Mouse (Mus musculus) naive thymus-derived CD4-positive, alpha-beta T cell, adult 2 months (primary cell): ENCODE measurements around the gene Tmem123.

Experiments used
- DNase-seq: peaks from one replicate; pipeline ENCODE4 v3.0.0-alpha.2; 2011; ENCODE audit warnings: low read depth

The Tmem123 gene

DNA sequence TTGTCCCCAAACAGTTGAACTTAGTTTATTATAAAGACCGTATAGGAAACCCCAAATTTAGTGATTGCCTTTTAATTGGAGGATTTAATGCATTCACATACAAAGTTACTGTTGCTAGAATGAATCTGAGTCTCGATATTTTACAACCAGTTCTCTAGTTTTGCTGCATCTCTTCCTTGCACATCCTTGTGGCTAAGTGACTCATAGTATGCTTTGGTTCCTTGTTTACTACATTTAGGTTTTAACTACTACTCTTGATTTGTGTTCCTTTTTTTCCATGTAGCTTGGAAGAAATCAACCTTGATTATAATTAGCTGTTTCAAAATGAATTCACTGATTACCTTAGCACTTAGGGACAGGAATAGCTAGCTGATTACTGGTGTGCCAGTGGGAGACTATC lies 11.2 kb downstream of the Tmem123 start:
- peak; percentile 26 for DNase-seq

DNA sequence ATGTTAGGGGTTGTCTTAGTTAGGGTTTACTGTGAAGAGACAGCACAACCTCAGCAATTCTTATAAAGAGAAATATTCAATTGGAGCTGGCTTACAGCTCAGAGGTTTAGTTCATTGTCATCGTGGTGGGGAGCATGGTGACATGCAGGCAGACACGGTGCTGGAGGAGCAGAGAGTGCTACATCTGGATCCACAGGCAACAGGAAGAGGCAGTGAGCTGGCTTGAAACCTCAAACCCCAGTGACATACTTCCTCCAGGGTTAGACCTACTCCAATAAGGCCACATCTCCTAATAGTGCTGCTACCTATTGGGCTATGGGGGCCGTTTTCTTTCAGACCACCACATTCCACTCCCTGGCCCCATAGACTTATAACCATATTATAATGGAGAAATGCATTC lies 12.1 kb downstream of the Tmem123 start:
- peak; percentile 67 for DNase-seq

DNA sequence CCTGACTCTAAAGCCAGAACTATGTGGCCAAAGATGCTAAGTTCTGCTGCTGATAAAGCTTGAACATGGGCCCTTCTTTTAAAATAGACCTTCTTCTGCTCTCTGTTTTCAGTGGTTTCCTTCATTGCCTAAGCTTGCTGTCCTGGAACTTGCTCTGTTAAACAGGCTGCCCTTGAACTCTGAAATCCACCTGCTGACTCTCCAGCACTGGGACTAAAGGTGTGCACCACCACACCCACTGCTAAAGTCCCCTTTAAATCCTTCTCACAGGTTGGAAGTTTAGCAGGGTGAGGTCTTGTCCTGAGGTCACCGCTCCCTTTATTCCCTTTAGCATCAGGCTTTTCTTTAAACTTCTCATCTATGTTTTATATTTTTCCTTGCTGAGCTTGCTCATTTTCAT lies 13.1 kb downstream of the Tmem123 start:
- DNase-seq = no peak

- no peak for DNase-seq
Measured at GRCm38 (mm10) chr9:7777652-7778051, 13.8 kb downstream of the Tmem123 start.

GRCm38 (mm10) chr9:7778771-7779170 lies 14.9 kb downstream of the Tmem123 start:
- DNase-seq = peak; percentile 48

DNA sequence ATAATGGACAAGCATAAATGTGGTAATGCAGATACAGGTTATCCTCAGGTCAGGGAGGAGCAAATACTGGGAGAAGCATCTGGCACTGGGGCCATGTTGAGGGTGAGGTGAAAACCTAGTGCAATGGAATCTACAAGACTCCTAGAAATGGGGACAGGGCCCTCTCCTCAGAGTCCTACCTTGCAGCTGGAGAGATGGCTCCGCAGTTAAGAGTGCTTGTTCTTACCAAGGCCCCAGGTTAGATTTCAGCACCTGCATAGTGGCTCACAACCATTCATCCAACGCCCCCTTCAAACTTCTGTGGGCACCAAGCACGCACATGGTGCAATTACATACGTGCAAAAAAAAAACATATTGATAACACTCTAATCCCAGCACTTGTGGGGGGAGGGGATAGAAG lies 15.9 kb downstream of the Tmem123 start:
- no peak for DNase-seq

DNA sequence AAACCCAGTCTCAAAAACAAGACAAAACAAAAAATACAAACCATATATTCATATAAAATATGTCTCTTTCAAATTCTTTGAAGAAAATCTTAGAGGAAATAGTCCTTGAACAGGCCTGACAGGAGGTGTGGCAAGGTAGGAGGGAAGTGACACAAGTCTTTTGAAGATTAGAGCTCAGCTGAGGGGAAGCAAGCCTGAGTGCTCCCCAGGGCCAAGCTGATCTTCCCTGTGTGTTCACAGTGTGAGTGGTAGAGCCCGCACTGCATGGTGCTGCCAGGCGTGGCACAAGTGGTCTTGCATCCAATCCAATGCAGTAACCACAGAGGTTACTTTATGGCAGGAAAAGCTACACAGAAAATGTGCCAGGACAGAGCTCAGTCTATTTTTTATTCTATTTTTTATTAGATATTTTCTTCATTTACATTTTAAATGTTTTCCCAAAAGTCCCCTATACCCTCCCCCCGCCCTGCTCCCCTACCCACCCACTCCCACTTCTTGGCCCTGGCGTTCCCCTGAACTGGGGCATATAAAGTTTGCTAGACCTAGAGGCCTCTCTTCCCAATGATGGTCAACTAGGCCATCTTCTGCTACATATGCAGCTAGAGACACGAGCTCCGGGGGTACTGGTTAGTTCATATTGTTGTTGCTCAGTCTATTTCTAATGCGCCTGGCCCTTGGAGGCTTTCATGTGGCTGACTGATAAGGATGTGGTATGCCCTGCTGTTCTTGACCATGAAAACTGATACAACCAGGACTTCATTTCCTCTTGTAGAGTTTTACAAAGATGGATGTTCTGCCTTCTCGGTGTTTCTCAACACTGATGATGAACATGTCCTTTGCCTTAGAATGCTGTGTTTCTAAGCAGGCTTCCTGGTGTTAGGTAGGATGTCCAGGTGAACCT lies 16.7 kb downstream of the Tmem123 start:
- DNase-seq = peak; percentile 80

DNA sequence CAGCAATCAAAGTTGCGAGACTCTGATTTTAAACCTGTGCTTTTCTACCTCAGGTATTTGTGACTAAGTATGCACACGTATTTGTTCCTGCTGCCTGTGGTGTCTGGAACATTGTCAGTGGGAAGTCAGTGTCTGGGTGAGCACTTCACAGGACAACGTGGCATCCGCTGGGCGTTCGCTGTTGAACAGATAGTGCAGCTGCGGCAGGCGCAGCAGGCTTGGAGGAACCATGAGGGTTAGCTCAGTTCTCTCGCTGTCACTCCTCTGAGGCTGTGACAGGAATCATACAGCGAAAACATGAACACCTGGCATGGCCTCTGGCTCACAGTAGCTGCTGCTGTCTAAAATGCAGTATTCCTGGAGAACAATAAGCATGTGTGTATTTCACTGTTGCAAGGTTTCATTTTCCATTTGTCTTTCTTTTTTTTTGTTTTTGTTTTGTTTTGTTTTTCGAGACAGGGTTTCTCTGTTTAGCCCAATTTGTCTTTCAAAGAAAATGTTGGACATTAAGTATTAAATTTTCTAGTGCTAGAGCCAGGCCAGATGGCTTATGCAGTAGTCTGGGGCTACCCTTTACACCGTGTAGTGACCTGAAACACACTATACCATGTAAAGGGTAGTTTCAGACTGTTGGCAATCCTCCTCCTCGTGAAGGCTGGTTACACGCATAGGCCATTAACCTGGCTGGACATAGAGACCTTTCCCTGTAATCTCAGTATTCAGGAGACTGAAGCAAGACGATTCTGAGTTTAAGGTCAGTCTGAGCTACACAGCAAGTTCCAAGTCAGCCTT lies 20.2 kb downstream of the Tmem123 start:
- peak; percentile 65 for DNase-seq

- no peak for DNase-seq
Measured at GRCm38 (mm10) chr9:7784615-7785012, 20.8 kb downstream of the Tmem123 start.

DNA sequence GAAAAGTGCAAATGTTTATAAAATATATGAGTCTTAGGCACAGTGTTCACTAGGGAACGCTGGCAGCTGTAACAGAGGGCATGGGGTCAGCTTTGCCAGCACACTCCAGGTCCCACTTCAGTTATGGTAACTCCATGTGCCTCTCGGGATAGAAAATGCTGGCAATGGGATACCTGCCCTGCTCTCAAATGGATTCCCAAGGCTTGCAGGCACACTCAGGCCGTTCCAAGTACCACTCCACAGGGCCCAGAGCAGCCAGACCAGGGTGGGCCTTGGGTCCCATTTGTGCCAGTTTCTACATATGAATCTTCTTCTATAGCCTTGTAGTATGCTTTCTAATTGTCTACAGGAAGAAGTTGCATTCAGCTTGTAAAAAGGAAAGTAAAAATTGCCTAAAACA lies 21.6 kb downstream of the Tmem123 start:
- no peak for DNase-seq

DNA sequence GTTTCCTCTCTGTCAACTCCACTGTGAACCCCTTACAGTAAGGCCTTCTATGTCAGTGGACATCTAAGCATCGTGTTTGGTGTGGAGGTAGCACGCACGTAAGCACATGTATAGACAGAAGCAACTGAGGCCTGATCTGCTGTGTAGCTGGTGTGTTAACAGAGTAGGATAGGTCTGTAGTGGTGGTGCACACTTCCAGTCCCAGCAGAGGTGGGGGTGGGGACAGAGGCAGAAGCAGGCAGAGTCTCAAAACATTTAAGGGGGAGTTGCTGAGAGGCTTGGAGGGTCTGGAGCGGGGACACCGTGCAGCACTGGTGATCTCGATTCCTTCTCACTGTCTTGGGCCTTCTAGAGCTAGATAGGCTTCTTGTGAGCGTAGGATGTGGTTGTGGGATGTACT lies 22.2 kb downstream of the Tmem123 start:
- DNase-seq = no peak

GRCm38 (mm10) chr9:7788411-7788810 lies 24.6 kb downstream of the Tmem123 start:
- no peak for DNase-seq

DNA sequence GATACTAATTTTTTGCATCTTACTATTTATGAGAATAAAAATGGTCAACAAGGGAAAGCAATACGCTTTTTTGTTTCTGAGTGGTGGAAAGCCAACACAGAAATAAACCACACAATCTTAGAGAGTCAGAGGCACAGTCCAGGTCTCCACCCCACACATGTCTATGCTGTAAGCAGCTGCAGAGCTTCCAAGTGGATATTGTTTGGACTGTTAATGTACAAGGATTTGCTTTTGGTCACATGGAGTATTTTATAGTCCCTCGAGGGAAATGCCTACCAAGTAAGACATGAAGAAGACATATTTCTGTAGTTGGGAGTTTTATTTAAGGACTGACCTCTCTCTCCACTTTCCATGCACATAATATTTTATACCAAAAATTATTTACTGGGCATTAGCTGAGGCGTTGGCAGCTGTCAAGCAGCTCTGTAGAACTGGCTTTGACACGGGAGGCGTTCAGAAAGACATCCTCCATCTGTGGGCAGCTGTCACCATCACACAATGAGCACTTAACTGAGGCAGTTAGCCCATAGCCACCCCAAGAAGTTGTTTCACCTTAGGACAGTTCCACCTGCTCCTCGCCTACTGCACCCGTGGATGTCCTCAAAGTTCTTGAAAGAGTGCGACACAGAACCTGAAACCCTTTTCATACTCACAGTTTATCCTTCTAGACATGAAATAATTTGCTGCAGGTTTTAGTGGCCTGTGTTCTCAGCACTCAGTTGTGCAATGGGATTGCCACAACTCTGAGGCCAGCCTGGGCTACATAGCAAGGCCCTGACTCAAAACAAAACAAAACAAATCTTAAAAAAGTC lies 26.1 kb downstream of the Tmem123 start:
- DNase-seq = no peak

GRCm38 (mm10) chr9:7790580-7791084 lies 26.8 kb downstream of the Tmem123 start:
- no peak for DNase-seq

DNA sequence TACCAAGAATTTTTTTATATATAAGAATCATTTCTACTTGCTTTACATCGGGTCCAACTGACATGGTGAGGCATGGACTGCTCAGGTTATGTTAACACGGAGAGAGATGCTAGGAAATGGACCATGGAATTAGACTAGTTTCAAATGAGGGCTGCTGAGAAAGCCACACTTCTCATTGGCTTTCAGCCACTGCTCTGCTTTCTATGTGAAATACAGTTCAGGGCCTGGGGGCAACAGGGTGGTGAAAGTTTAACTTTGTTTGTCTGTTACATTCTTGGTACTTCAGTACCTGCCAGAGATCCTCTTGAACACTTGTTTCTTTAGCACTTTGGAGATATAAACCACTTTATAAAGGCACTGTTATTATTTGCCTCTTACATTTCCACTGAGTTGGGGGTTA lies 29.7 kb downstream of the Tmem123 start:
- DNase-seq = no peak

DNA sequence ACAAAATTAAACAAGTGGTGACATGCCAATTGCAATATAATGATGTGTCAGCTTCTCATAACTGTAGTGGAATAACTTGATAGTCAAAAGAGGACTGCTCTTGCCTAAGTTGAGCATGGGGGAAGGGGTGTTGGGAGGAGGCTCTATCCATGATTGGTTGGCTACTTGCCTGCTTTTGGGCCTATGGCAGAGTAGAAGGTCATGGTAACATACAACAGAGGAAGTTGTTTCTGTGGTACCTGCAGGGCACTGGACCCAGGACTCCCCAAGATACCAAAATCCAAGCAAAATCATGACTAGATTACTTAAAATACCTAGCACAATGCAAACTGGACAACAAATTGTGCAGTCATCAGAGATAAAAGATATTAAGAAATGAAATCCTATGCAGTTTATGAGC lies 31.7 kb downstream of the Tmem123 start:
- no peak for DNase-seq

DNA sequence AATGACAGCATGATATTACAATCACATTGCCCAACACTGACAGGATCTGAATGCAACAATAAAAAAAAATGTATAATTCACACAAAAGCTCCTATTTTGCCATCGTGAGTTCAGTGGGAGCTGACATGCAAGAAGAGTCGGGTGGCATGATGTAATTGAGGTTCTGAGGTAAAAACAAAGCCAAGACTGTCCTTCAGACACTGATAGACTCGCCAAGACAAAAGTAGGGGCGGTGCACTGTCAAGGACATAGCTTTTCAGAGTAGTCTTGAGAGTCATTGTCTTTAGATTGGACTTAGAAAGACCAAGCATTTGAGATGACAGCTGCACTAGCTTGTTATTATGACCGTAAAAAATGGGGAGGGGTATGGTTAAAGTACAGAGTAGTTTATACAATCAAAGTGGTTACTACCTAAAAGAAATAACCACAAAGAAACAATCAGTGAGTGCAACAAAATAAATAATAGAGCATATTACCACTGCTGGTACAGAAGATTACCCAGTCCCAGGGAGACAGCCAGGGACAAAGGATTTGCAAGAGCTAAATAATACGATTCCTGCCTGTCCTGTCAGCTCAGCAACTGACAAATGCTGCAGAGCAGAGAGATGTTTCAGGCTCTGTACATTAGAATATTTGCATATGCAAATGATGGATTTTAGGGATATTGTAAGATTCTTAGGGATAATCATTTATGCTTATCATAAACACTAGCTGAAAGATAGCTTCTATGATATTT lies 32.5 kb downstream of the Tmem123 start:
- no peak for DNase-seq

GRCm38 (mm10) chr9:7797542-7797941 lies 33.7 kb downstream of the Tmem123 start:
- DNase-seq = no peak

- DNase-seq = no peak
Measured at GRCm38 (mm10) chr9:7798555-7798954, 34.7 kb downstream of the Tmem123 start.

- peak; percentile 51 for DNase-seq
Measured at GRCm38 (mm10) chr9:7805101-7805506, 41.3 kb downstream of the Tmem123 start.

DNA sequence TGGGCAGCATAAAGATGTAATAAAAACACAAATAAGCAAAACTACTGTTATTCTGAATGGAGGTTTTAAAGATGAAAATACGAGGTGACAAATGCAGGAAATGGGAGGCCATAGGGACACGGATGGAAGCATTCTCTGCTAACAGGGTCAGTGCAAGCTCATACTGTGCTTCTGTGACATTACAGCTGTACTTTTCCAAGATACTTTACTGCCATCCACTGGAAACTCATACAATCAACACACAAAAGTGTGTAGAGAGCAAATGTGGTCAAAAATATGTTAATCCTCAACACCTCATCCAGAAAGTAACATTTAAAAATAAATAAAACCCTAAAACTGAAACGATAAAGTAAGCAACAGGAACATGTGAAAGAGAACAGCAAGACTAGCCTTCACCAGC lies 58.9 kb downstream of the Tmem123 start:
- DNase-seq = no peak
